Mouse (Mus musculus): Measurements from ENCODE around the gene Cped1. TPM values are rescaled to one million over a fixed set of nuclear protein-coding genes. Genes with fewer than 3 reads are reported as not detected.

Cped1 gene
- polyA plus RNA-seq, 1 experiment from 2014 or later: 30.3 TPM

GRCm38 (mm10) chr6:21984990-21985731, 555 bp upstream of the Cped1 start:
- H3K27ac ChIP-seq (replicated peaks): peak overlapping the region; percentile 87
- peak; percentile 74 for ATAC-seq (ENCODE audit: insufficient number of reproducible peaks, low FRiP score, low TSS enrichment, low read depth)

GRCm38 (mm10) chr6:21986660-21987331, 1.1 kb downstream of the Cped1 start:
- 0 out of 2 replicates have a peak, but pooled peaks cover 10% of the 10 kb centered on the region for H3K4me1 ChIP-seq
- peak overlapping the region; percentile 27 for H3K9ac ChIP-seq
- H3K9me3 ChIP-seq (replicated peaks): no peaks in the 10 kb centered on the region
- peak overlapping the region; percentile 43 for H3K4me3 ChIP-seq (replicated peaks)
- H3K27ac ChIP-seq (replicated peaks): peak overlapping the region; percentile 87
- no peaks in the 10 kb centered on the region for H3K27me3 ChIP-seq
- no peaks in the 10 kb centered on the region for H3K36me3 ChIP-seq
- WGBS: 8% methylated on average over 24 of the region's 24 CpGs
- H3K4me2 ChIP-seq (replicated peaks): peak overlapping the region; percentile 80
- ATAC-seq (ENCODE audit: insufficient number of reproducible peaks, low FRiP score, low TSS enrichment, low read depth): no peak

More at GRCm38 (mm10) chr6:21984990-21985731, 555 bp upstream of the Cped1 start:
- no peaks in the 10 kb centered on the region for H3K27me3 ChIP-seq
- 2% methylated on average over 16 of the region's 16 CpGs for WGBS
- H3K4me1 ChIP-seq: 0 out of 2 replicates have a peak, but pooled peaks cover 7% of the 10 kb centered on the region
- peak overlapping the region; percentile 80 for H3K4me2 ChIP-seq (replicated peaks)
- H3K36me3 ChIP-seq: no peaks in the 10 kb centered on the region
- peak overlapping the region; percentile 27; the same call in 1 of the 2 replicates for H3K9ac ChIP-seq
- no peaks in the 10 kb centered on the region for H3K9me3 ChIP-seq (replicated peaks)
- peak overlapping the region; percentile 43 for H3K4me3 ChIP-seq (replicated peaks)

GRCm38 (mm10) chr6:21987554-21987953, 1.8 kb downstream of the Cped1 start:
- no peak overlapping the region for H3K9ac ChIP-seq
- no peaks in the 10 kb centered on the region for H3K27me3 ChIP-seq
- H3K9me3 ChIP-seq (replicated peaks): no peaks in the 10 kb centered on the region
- H3K27ac ChIP-seq (replicated peaks): peak overlapping the region; percentile 81
- H3K4me3 ChIP-seq (replicated peaks): peak overlapping the region; percentile 43
- peak overlapping the region; percentile 80 for H3K4me2 ChIP-seq (replicated peaks)
- no peak for ATAC-seq (ENCODE audit: insufficient number of reproducible peaks, low FRiP score, low TSS enrichment, low read depth)
- 0 out of 2 replicates have a peak, but pooled peaks cover 10% of the 10 kb centered on the region for H3K4me1 ChIP-seq
- no peaks in the 10 kb centered on the region for H3K36me3 ChIP-seq
- WGBS: 41% methylated on average over 2 of the region's 2 CpGs

DNA sequence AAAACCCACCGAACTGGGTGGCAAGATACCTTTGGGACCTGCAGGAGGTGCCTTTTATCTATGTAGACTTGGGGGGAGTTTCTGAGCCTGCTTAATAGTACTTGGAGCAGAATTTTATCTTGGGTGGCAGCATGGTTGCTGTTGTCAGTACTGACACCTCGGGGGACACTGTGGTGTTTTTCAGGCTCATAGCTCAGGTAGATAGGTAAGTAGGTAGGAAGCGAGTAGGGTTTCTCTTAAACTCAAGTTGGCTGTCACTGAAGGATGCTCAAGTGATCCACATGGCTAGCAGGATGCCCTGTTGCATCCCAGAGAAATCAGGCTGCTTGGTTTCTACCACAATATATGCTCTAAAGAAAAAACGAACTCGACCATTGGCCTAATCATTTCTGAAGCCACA, 2.6 kb downstream of the Cped1 start:
- Histone ChIP-seq H3K27me3 (no peaks in the 10 kb centered on the region), H3K9me3 (replicated peaks) (no peaks in the 10 kb centered on the region), H3K9ac (no peak overlapping the region), H3K27ac (replicated peaks) (peak overlapping the region; percentile 82), H3K36me3 (no peaks in the 10 kb centered on the region), H3K4me3 (replicated peaks) (peak overlapping the region; percentile 43), H3K4me1 (0 out of 2 replicates have a peak, but pooled peaks cover 10% of the 10 kb centered on the region), H3K4me2 (replicated peaks) (peak overlapping the region; percentile 80)
- WGBS: 47% methylated on average over 5 of the region's 5 CpGs
- ATAC-seq (ENCODE audit: insufficient number of reproducible peaks, low FRiP score, low TSS enrichment, low read depth): no peak

GRCm38 (mm10) chr6:21989081-21989480, 3.4 kb downstream of the Cped1 start:
- no peaks in the 10 kb centered on the region for H3K36me3 ChIP-seq
- H3K9me3 ChIP-seq (replicated peaks): no peaks in the 10 kb centered on the region
- 0 out of 2 replicates have a peak, but pooled peaks cover 10% of the 10 kb centered on the region for H3K4me1 ChIP-seq
- H3K27me3 ChIP-seq: no peaks in the 10 kb centered on the region
- ATAC-seq (ENCODE audit: insufficient number of reproducible peaks, low FRiP score, low TSS enrichment, low read depth): no peak
- peak overlapping the region; percentile 82; the same call in 1 of the 2 replicates for H3K27ac ChIP-seq (replicated peaks)
- 30% methylated on average over 4 of the region's 4 CpGs for WGBS
- H3K4me2 ChIP-seq (replicated peaks): peak overlapping the region; percentile 80
- no peak overlapping the region for H3K9ac ChIP-seq
- peak overlapping the region; percentile 43 for H3K4me3 ChIP-seq (replicated peaks)

DNA sequence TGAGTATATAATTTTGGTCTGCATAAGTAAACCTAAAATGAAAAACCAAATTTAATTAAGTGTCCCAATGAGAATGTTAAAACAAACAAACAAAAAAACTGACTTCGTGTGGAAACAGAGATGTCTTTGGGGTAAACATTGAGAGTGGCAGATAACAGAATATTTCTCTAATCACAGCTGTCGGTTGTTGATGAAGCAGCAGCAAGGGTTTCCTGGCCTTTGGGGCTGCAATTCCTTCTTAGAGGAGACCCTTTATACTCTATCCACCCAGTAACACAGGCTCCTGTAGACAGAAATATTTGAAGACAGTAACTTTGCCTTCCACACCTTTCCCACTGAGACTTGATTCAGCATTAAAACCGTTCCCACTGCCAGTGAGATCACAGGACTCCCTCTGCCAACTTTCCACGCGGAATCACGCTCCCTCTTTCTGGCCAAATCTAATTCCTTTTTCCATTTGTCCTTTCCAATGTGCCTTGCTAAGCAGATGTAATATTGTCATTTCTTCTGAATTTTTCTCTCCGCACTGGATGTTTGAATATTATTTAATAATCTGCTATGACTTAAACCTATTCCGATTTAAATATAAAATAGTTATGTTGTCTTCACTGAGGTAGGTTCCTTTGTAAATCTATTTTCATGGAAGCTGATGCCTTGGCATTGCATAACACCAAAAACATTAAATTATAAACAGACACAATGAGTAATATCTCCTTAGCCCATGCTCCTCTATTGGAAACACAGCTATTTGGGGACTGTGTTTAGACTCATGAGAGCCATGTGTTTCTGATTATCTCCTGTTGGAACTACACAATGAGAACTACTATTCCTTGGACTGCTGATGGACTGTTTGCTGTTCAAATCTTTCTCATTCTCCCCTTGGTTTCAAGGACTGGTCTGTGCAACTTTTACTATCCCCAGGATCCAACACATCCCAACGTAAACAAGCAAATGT, 4.7 kb downstream of the Cped1 start:
- 36% methylated on average over 9 of the region's 9 CpGs for WGBS
- peak overlapping the region; percentile 84 for H3K27ac ChIP-seq (replicated peaks)
- ATAC-seq (ENCODE audit: insufficient number of reproducible peaks, low FRiP score, low TSS enrichment, low read depth): 0 out of 2 replicates have a peak, but pooled peaks have one; percentile 39

GRCm38 (mm10) chr6:21991151-21991550, 5.4 kb downstream of the Cped1 start:
- H3K9ac ChIP-seq: no peak overlapping the region
- 0 out of 2 replicates have a peak overlapping the region, but pooled peaks have one; percentile 1 for H3K4me3 ChIP-seq (replicated peaks)
- peak overlapping the region; percentile 27; the same call in 1 of the 2 replicates for H3K4me2 ChIP-seq (replicated peaks)
- no peaks in the 10 kb centered on the region for H3K36me3 ChIP-seq
- ATAC-seq (ENCODE audit: insufficient number of reproducible peaks, low FRiP score, low TSS enrichment, low read depth): no peak
- H3K9me3 ChIP-seq (replicated peaks): no peaks in the 10 kb centered on the region
- 0 out of 2 replicates have a peak, but pooled peaks cover 7% of the 10 kb centered on the region for H3K4me1 ChIP-seq
- 41% methylated on average over 4 of the region's 4 CpGs for WGBS
- peak overlapping the region; percentile 84 for H3K27ac ChIP-seq (replicated peaks)
- no peaks in the 10 kb centered on the region for H3K27me3 ChIP-seq

More for the DNA sequence above, 4.7 kb downstream of the Cped1 start:
- no peaks in the 10 kb centered on the region for H3K36me3 ChIP-seq
- H3K27me3 ChIP-seq: no peaks in the 10 kb centered on the region
- H3K9me3 ChIP-seq (replicated peaks): no peaks in the 10 kb centered on the region
- peak overlapping the region; percentile 24 for H3K4me3 ChIP-seq (replicated peaks)
- no peak overlapping the region for H3K9ac ChIP-seq
- H3K4me1 ChIP-seq: 0 out of 2 replicates have a peak, but pooled peaks cover 7% of the 10 kb centered on the region
- H3K4me2 ChIP-seq (replicated peaks): peak overlapping the region; percentile 27

DNA sequence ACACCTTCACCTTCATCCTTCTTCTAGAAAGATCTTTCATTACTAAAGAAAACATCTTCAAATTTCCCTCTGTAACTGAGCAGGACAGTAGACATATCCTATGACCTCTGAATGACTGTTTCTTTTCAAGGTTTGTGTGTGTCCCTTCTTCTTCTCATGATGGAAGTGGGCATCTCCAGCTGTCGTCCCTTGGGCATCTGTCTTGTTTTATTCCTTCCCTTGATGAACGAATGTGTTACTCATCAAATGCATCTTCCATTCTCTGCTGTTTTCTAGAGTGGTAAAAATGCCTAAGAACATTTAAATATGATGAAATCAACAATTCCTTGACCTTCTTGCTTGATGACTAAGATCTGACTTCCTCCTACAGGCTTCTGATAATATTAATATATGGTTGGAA, 7.4 kb downstream of the Cped1 start:
- Histone ChIP-seq H3K4me1 (0 out of 2 replicates have a peak, but pooled peaks cover 7% of the 10 kb centered on the region), H3K4me3 (replicated peaks) (no peak overlapping the region), H3K9me3 (replicated peaks) (no peaks in the 10 kb centered on the region), H3K9ac (no peak overlapping the region), H3K27me3 (no peaks in the 10 kb centered on the region), H3K27ac (replicated peaks) (no peak overlapping the region), H3K4me2 (replicated peaks) (no peak overlapping the region), H3K36me3 (no peaks in the 10 kb centered on the region)
- WGBS: 69% methylated on average over 2 of the region's 2 CpGs
- no peak for ATAC-seq (ENCODE audit: insufficient number of reproducible peaks, low FRiP score, low TSS enrichment, low read depth)

GRCm38 (mm10) chr6:21998131-21998530, 12.4 kb downstream of the Cped1 start:
- Histone ChIP-seq H3K4me2 (replicated peaks) (no peak overlapping the region), H3K9ac (no peak overlapping the region), H3K27me3 (no peaks in the 10 kb centered on the region), H3K36me3 (no peaks in the 10 kb centered on the region), H3K9me3 (replicated peaks) (no peaks in the 10 kb centered on the region), H3K4me3 (replicated peaks) (no peak overlapping the region), H3K27ac (replicated peaks) (no peak overlapping the region), H3K4me1 (peaks cover 22% of the 10 kb centered on the region)
- 51% methylated on average over 4 of the region's 4 CpGs for WGBS
- no peak for ATAC-seq (ENCODE audit: insufficient number of reproducible peaks, low FRiP score, low TSS enrichment, low read depth)

- Histone ChIP-seq H3K4me3 (replicated peaks) (no peak overlapping the region), H3K27me3 (no peaks in the 10 kb centered on the region), H3K27ac (replicated peaks) (peak overlapping the region; percentile 51), H3K4me2 (replicated peaks) (peak overlapping the region; percentile 21), H3K9me3 (replicated peaks) (no peaks in the 10 kb centered on the region), H3K9ac (no peak overlapping the region), H3K4me1 (peaks cover 28% of the 10 kb centered on the region), H3K36me3 (no peaks in the 10 kb centered on the region)
- no peak for ATAC-seq (ENCODE audit: insufficient number of reproducible peaks, low FRiP score, low TSS enrichment, low read depth)
- 19% methylated on average over 11 of the region's 11 CpGs for WGBS
These were observed 13.3 kb downstream of the Cped1 start for GRCm38 (mm10) chr6:21999025-21999424.

Data from embryonic facial prominence, embryonic 15.5 days (tissue).